Mouse (Mus musculus) E14TG2a.4 (cell line): ENCODE results near the gene Rtn4r.

Source experiments
- CTCF ChIP-seq: conservative IDR thresholded peaks from 2 replicates; pipeline ENCODE4 v1.5.1; 2014; ENCODE audit warnings: low read length
- NANOG ChIP-seq: IDR thresholded peaks from 2 replicates; pipeline ENCODE4 v1.6.1; 2014; ENCODE audit warnings: borderline replicate concordance, low read length, mixed read lengths
- POU5F1 ChIP-seq: IDR thresholded peaks from 2 replicates; pipeline ENCODE4 v1.6.1; 2014; ENCODE audit warnings: low read length, borderline replicate concordance

DNA sequence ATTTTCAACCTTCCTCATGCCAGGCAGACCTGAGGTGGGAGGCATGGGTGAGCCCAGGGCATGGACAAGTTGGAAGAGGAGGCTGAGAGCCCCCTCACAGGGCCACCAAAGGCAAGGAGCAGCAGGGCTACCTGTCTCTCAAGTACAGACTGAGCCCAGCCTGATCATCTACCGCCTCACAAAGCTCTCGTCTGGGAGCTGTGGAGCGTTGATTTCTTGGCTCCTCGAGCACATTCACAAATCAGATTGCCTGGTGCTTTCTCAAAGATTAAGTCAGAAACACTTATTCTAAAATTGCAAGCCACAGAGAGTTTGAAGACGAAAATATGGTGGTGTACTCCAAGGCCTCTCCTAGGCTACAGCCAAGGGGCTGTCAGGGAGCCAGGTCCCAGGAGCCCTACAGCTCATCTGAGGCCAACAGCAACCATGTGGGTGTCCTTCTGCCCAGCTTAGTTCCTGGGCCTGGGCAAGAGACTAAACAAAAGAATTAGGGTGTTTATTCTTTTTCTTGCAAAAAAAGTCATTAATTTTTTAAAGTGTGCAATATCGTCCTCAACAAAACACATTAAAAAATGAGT, 39.3 kb downstream of the Rtn4r start:
- TF ChIP-seq CTCF (no peak), POU5F1 (no peak), NANOG (no peak)
